Mouse (Mus musculus) lung, postnatal 0 days (tissue): ENCODE measurements around the gene Ica1l.

Experiments
- CTCF ChIP-seq: IDR thresholded peaks from 2 replicates; pipeline ENCODE4 v1.5.1; 2016; ENCODE audit warnings: antibody characterized with exemption, mild to moderate bottlenecking
- EP300 ChIP-seq: IDR thresholded peaks from 2 replicates; pipeline ENCODE4 v1.6.1; 2016; ENCODE audit warnings: antibody characterized with exemption, mild to moderate bottlenecking, control low read depth

DNA sequence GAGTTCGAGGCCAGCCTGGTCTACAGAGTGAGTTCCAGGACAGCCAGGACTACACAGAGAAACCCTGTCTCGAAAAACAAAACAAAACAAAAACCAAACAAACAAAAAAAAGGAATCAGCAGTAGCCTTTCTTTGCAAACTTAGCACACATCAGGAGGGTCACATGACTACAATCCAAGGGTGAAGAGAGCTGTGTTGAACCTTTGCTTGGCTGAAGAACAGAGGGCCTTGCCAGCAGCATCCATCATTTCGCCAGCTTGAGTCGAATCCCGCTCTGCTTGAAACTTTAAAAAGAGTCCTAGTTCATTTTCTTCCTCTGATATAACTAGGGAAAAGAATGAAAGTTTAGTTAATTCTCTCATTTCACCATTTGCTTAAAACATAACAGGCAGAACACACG, 27.5 kb downstream of the Ica1l start:
- TF ChIP-seq EP300 (no peak), CTCF (no peak)
